Mouse (Mus musculus): ENCODE data around the gene Wdr18.

Gene Wdr18

GRCm38 (mm10) chr10:79926491-79927323 is 33.2 kb upstream of the Wdr18 start, which contains the start of gene Arid3a:
Gene Arid3a, plus strand, starts transcription at chr10:79927043.
- intact Hi-C loops (cut with DNase I) = no loop called here

GRCm38 (mm10) chr10:79927324-79928029 is 32.5 kb upstream of the Wdr18 start:
- intact Hi-C loops (cut with DNase I) = no loop called here

DNA sequence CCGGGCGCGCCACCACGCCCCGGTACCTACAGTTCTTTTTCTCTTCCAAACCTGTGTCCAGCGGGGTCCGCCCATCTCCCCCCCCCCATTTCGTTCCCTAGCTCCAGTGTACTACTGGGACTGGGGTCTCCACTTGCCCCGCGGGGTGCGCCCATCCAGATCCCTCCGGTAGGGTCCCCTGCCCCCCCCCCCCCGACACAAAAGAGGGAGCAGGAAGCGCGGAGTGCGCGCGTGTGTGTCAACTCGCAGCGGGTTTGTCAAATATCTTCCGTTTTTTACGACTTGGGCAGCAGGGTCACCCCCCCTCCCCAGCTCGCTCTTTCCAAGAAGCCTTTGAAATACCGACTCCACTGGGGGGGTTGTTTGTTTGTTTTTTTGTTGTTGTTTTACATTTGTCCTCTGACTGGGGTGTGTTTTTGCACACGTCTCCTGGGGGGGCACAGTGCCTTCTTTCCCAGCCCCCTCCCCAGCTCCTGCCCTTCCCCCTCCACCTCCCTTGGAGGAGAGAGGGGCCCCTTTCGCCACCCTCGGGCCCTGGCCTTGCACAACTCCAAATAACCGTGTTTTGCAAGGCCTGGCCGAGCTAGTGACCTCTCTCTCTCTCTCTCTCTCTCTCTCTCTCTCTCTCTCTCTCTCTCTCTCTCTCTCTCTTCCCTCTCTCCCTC is 31.8 kb upstream of the Wdr18 start:
- intact Hi-C loops (cut with DNase I) = no loop called here

- intact Hi-C loops (cut with DNase I) = no loop called here
These were observed 30.8 kb upstream of the Wdr18 start for GRCm38 (mm10) chr10:79928907-79929701.

- intact Hi-C loops (cut with DNase I) = no loop called here
These were observed 29.8 kb upstream of the Wdr18 start for GRCm38 (mm10) chr10:79929967-79930825.

DNA sequence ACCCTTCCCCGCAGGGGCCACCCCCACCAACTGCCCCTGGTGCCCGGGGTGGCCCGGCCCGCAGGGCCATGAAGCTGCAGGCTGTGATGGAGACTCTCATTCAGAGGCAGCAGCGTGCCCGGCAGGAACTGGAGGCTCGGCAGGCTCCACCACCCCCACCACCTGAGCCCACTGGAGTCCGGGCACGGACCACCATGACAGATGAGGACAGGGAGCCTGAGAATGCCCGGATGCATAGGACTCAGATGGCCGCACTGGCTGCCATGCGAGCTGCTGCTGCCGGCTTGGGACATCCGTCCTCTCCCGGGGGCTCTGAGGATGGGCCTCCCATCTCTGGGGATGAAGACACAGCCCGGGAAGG is 29.1 kb upstream of the Wdr18 start:
- intact Hi-C loops (cut with DNase I) = no loop called here

GRCm38 (mm10) chr10:79931797-79932196 is 28.2 kb upstream of the Wdr18 start:
- intact Hi-C loops (cut with DNase I) = no loop called here

DNA sequence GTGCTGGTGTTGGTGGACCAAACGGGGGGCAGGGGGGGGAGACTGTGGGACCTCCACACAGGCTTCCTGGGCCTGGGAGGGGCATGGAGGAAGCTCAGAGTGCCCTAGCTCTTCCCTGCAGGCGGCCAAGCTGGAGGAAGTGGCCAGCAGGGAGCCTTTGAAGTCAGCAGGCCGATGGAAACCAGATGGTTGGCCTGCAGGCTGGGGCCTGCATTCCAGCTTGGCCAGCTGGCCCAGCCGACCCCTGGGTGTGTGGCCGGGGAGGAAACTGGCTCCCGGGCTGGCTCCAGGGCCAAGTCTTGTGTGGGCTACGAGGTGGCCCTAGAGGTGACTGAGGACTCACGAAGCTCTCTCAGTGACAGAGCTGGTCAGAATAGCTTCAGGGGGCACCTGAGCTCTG is 27.2 kb upstream of the Wdr18 start:
- intact Hi-C loops (cut with DNase I) = no loop called here

DNA sequence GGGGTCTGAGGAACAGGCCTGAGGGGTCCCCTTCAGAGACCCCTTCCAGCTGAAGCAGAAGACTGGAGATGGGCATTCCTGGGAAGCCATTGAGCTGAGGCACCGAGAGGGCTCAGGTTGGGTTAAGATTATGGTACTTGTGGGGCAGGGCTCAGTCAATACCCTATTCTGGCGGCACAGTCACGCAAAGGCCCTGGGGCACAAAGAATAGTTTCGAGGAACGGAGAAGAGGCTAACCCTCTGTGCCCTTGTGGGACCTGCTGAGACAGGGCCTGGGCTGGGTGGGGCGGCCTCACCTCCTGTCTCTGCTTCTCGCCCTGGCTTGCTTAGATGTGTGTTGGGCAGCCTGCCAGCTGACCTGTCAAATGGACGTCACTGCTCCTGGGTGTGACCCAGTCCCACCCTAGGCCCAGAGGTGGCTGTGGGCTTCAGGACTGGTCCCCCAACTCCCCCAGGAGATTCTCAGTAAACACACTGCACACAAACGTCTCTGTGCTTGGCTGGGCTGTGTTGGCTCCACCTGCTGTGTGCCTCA is 26.7 kb upstream of the Wdr18 start:
- intact Hi-C loops (cut with DNase I) = no loop called here

- intact Hi-C loops (cut with DNase I) = no loop called here
These were observed 26.1 kb upstream of the Wdr18 start for GRCm38 (mm10) chr10:79933861-79934260.

GRCm38 (mm10) chr10:79934272-79934721 is 25.7 kb upstream of the Wdr18 start:
- intact Hi-C loops (cut with DNase I) = no loop called here

DNA sequence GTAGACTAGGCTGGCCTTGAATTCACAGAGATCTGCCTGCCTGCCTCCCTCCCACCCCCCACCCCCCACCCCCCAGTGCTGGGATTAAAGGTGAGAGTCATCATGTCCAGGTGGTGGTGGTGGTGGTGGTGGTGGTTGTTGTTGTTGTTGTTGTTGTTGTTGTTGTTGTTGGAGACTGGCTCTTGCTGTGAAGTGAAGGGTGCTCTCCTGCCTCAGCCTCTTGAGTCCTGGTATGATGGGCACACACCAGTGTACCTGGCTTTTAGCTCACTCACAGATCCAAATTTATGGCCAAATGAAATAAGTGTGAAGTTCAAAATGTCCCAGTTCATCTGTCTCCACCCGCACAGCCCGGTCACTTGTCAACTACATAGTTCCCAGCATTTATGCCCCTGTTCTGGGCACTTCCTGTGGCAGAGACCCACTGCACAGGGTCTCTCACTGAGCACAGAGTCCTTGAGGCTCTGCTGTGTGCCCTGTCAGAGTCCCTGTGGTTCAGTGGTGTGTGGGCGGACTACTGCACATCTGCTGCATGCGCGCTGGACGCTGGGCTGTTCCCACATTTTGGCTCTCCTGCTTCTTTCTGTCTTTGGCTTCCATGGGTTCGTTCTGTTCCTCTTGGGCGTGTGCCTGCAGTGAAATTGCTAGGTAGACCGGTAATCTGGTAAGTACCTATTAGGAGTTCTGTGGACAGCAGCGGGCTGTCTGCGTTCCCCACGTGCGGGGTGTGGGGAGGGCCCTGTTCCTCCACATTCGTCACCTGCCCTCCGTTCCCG is 25.0 kb upstream of the Wdr18 start:
- intact Hi-C loops (cut with DNase I) = no loop called here

GRCm38 (mm10) chr10:79936284-79936910 is 23.6 kb upstream of the Wdr18 start:
- intact Hi-C loops (cut with DNase I) = no loop called here

DNA sequence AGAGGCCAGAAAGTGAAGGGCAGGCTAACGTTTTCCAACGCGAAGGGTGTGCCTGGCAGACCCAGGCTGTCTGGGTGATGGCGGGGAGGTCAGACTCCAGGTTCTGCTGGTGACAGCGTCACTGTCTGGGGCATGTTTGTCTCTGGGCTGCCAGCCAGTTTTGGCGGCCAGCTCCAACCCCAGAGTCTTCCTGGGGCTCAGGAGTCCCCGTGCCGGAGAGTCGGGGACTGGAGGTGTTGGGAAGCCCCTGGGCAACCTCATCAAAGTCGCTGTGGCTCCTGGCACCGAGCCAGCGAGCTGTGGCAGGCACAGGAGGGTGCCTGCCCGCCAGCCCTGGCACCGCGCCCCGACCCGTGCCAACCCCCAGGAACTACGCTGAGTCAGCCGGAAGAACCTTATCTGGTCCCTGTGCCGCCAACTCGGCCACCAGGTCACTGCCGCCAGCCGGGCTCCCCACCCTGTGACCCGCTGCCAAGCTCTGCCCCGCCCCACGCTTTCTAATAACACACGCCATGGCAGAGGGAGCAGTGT is 23.0 kb upstream of the Wdr18 start:
- intact Hi-C loops (cut with DNase I) = no loop called here

DNA sequence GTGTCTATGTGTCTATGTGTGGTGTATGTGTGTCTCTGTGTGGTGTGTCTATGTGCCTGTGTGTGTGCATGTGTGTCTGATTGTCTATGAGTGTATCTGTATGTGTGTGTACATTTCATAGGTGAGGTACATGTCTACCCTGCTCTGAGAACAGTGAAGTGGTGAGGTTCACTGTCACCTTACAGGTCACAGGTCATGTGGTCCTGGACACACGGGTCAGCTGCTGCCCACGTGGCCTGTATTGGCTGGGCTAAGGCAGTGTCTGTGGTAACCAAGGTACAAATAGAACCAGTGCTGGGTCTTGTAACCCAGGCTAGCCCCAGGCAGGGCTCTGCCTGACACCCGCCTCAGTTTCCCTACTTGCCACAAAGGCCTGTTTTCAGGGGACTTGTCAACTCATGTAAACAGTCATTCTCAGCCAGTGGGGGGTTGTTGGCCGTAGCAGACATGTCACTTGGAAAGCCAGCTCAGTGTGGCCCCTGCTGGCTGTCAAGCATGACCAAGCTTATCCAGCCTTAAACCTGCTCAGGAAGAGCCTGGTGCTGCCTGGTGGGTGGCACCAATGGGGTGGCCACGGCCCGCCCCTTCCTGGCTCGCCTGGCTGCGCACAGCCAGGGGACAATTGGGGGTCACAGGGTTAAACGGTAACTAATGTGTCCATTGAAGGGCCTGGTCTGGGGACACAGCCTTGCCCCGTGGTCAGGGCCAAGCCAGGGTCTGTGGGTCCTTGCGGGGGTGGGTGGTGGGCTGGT is 22.0 kb upstream of the Wdr18 start:
- intact Hi-C loops (cut with DNase I) = no loop called here

DNA sequence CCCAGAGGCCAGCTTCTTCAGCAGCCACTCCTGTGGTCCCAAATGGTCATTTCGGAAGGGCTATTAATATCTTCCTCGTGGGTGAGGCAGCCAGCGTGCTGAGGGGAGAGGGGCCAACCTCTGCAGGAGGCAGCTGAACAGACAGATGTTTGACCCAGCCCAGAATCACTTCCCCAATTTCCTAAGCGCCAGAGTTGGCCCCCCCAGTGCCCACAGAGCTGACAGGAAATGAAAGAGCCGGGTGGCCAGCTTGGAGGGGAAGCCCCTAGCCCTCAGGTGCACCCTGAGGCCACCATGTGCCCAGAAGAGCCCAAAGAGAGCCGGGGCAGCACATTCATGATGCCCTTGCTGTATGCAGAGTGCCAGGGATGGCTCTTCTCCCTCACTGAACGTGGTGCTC is 19.2 kb upstream of the Wdr18 start:
- intact Hi-C loops (cut with DNase I) = no loop called here

DNA sequence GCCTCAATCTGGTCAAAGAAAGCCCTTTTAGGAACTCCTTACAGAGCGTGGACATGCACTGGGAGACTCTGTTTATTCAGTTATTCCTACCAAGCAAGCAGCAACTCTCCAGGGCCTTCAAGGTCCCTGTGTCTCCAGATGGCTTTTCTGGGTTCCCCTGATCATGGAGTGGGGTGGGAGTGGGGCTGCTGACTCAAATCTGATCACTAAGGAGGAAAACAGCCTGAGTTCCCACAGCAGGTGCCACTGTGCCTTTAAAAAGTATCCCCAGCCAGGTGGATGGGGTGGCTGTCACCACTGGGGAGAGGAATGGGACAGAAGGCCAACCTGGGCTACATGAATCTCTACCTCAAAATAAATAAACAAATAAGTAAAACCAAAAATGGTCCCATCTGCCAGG is 17.0 kb upstream of the Wdr18 start:
- intact Hi-C loops (cut with DNase I) = no loop called here

GRCm38 (mm10) chr10:79943471-79943901 is 16.5 kb upstream of the Wdr18 start:
- intact Hi-C loops (cut with DNase I) = no loop called here

Data from adrenal gland (tissue).